Mouse (Mus musculus) Muller cell, postnatal 12 days (primary cell): ENCODE measurements around the gene Plch2.
A peak's percentile ranks its signal among the peaks of the same experiment; 100 is the strongest.

Experiments used
- DNase-seq: peaks from one replicate; pipeline ENCODE4 v3.0.0-alpha.2; 2015; ENCODE audit errors: inconsistent ontology term

Plch2 gene

DNA sequence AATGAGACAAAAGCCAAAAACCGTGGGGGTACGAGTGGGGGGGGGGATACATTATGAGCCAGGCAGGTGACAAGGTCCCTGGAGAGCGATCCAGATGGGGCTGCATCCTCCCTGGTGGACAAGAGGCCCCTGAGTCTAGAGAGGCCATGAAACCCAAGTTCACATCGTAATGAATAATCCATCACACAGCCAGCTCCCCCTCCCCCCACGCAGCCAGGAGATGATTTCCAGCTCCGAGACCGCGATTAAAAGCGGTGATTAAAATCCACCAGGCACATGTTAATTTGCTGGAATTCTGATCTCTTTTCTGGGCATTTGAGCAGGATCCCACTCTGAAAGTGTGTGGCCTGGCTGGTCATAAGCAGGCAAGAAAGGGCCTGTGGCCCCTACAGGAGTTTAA lies 35.8 kb downstream of the Plch2 start:
- DNase-seq = no peak

DNA sequence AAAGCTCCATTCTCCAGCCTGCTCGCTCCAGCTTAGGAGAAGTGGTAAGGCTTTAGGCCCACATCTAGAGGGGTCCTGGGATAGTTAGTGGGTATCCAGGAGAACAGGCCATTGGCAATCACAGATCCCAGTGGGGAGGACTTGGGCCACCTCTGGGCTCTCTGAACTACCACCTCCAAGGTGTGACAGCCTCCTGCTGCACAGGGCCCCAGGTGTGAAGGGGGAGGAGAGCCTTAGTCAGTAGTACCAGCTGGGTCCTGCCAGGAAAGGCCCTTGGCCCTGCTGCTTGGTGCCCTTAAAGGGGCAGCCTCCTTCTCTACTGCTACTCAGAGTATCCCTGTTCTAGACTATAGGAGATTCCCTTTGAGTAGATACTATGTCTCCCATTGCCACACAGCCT lies 36.4 kb downstream of the Plch2 start:
- no peak for DNase-seq

GRCm38 (mm10) chr4:155019336-155019847 lies 37.2 kb downstream of the Plch2 start:
- DNase-seq = no peak

GRCm38 (mm10) chr4:155018601-155019335 lies 37.8 kb downstream of the Plch2 start:
- DNase-seq = peak; percentile 50

GRCm38 (mm10) chr4:155018066-155018465 lies 38.5 kb downstream of the Plch2 start:
- no peak for DNase-seq

GRCm38 (mm10) chr4:155017253-155017878 lies 39.2 kb downstream of the Plch2 start:
- DNase-seq = no peak

- DNase-seq = no peak
Measured at GRCm38 (mm10) chr4:155016807-155017206, 39.8 kb downstream of the Plch2 start.

- no peak for DNase-seq
Measured at GRCm38 (mm10) chr4:155015550-155015949, 41.0 kb downstream of the Plch2 start.

GRCm38 (mm10) chr4:155014791-155015190 lies 41.8 kb downstream of the Plch2 start:
- no peak for DNase-seq

- DNase-seq = no peak
Measured at GRCm38 (mm10) chr4:155014244-155014643, 42.3 kb downstream of the Plch2 start.

DNA sequence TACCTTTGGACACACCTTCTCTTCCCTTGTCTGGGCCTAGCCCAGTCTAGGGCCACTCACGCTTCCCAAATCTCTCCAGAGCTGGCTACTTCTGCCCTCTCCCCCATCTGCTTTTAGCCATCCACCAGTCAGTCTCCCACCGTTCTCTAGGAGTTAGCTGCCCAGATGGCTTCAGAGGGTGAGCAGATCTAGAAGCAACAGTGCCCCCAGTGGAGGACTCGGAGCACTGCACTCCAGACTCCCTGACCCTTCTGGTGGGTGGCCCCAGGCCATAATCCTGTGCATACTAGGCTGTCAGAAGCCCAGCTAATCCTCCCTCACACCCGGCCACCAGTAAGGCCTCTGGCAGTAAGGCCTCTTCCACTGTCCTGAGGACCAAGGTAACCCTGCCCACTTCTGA lies 43.8 kb downstream of the Plch2 start:
- DNase-seq = peak; percentile 47

DNA sequence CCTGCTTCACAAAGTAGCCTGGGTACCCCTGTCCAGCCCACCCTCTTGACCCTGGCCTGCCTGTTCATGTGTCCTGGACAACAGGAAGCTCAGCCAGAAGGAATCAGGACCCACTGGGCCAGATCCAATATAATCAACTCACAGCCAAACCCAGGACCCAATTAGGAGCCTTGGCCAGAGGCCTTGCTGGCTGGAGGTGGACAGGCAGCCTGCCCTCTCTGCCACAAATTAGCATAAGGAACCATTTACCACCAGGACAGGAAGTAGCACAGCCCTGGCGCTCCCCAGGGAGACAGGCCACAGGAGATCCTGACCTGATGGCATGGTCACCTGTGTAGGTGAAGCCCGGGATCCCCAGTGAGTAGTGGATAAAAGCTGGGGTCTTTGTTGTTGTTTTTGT lies 44.5 kb downstream of the Plch2 start:
- peak; percentile 67 for DNase-seq

- DNase-seq = no peak
Measured at GRCm38 (mm10) chr4:155011312-155012025, 45.1 kb downstream of the Plch2 start.

- peak; percentile 84 for DNase-seq
Measured at GRCm38 (mm10) chr4:155010870-155011269, 45.7 kb downstream of the Plch2 start.

GRCm38 (mm10) chr4:155009216-155009615 lies 47.4 kb downstream of the Plch2 start:
- no peak for DNase-seq

DNA sequence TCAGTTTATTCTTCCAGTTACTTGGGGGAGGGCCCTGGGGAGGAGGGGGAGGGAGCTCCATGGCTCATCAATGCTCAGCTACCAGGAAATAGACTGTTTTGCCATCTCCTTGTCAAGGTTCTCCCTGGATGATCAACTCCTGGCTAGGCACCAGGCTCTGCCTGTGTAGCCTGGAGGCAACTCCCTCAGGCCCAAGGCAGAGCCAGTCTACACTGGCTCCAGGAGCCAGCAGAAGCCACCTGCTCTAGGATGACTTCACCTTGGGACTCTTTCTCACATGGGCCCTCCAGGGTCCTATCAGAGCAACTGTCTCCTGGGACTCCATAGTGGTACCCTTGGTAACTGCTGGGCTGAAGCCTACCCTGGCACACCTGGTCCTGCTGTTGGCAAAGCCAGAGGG lies 48.5 kb downstream of the Plch2 start:
- no peak for DNase-seq

DNA sequence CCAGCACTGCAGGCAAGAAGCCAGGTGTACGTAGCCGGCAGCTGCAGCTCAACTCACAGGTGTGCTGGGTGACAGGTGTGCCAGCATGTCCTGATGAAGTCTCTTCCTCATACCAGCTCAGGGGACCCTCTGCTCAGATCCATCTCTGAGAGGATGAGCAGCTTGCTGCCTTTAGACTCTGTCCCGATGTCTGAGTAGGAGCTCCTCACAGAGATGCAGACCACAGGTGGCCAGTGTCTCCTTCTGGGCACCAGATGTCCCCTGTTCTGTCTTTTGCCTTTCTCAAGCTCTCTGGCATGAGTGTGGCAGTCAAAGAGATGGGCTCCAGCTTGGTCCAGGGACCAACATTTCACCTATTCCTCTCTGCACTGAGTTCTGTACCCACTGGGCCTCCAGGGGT lies 48.9 kb downstream of the Plch2 start:
- no peak for DNase-seq

- no peak for DNase-seq
Measured at GRCm38 (mm10) chr4:155006296-155006695, 50.3 kb downstream of the Plch2 start.

GRCm38 (mm10) chr4:155005278-155005677 lies 51.3 kb downstream of the Plch2 start:
- DNase-seq = no peak

DNA sequence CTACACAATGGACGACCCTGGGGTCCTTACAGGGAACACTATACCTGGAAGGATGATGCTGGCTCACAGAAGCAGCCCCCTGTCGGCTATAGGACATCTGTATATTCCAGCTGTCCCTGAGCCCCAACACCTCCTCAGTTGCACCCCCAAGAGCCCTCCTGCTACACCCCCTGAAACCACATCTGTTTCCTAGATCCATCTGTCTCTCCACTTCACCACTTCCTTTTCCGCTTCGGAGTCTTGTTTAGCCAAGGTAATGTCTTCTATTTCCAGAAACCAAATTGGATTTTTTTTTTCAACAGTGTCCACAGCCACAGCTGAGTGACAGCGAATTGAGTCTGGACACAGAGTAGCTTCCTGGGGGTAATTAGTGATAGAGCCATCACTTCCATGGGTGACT lies 57.2 kb downstream of the Plch2 start:
- no peak for DNase-seq

DNA sequence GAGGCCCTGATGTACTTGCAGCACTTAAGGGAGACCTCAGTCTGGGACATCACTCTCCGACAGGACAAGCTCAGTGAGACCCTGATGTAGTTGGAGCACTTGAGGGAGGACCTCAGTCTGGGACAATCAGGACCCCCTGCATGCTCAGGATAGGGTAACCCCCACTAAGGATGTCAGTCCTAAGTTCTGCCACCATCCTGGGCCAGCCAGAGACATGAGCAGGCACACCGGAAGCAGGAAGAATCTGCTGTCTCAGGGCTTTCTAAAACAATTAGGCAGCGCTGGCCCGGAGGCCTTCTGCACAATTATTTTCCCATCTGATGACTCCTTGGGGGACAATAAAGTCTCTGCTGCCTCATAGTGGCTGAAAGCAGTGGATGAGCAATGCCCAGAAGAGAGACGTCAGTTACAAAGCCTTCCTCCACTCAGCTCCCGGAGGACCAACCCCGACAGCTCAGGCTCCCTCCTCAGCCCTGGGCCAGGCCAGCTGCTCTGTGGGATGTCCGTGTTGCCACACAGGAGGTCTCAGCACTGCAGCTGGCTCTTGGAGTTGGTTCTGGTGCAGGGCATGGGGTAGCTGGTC lies 59.9 kb downstream of the Plch2 start:
- peak; percentile 83 for DNase-seq

- no peak for DNase-seq
Measured at GRCm38 (mm10) chr4:154994876-154995275, 61.7 kb downstream of the Plch2 start.
